Mouse (Mus musculus) skeletal muscle tissue, adult 2 months (tissue): ENCODE measurements at regions not wholly inside any gene's neighbourhood (a gene's known extent, or its start where the extent isn't known, plus 50 kb on each side); places are given as distances from the start of the nearest gene placed in this dataset.

ENCODE experiments used
- DNase-seq: peaks from one replicate; pipeline ENCODE4 v3.0.0-alpha.2; 2012; ENCODE audit warnings: low read depth, low spot score

DNA sequence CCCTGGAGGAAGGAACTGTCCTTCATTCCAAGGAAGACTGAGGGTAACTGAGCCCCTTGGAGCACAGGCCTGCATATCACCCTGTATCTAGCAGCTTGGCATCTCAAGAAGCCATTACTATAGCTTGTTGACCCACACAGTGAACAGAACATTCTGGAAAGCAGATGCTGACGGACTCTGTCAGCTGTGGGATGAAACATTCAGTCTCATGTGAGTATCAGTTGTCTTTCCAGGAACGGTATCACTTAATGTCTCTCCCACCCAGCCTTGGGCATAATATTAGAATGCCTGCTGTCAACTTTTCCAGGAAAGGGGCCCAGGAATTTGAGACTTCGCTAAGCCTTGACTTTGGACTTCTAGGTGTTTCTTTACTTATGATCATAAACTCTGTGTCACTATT is 76.3 kb upstream of the Egln3 start:
- DNase-seq = peak; percentile 16

DNA sequence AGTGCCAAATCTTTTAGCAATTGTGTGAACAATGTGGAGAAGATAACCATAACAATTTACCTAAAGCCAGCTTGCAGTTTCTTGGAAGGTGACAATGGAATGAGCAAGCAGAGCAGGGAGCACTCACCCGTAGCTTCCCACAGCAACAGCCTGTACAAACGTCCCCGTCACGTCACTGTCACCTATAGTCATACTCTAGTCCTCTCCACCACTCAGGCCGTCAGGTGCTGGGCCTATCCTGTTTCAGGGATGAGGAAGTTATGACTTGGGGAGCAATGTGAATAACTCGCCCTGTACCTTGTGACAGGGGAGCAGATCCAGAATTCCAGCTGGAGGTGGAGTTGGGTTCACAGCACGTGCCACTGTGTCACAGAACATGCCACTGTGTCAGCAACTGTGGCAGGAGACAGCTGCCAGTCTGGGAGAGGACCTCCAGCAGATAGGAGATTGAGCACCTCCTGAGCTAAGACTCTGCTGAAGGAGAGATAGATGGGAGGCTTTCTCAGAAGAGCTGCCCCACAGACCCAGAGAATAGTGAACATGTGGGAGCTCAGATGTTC is 73.4 kb upstream of the Egln3 start:
- no peak for DNase-seq

DNA sequence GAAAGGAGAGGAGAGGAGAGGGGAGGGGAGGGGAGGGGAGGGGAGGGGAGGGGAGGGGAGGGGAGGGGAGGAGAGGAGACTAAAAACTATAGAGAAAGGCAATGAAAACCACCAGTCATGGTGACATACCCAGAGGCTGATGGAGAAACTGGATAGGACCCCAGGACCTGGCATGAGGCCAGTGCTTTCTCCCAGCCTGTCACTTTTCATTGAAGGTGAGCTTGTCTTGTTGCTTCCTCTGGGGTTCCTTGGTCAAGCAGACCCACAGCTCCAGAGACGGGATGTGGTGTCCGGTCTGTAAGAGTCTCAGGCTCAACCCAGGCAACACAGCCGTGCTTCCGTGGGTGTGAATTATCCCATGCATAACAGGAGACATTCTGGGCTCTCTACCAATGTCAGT is 69.8 kb upstream of the Egln3 start:
- no peak for DNase-seq

DNA sequence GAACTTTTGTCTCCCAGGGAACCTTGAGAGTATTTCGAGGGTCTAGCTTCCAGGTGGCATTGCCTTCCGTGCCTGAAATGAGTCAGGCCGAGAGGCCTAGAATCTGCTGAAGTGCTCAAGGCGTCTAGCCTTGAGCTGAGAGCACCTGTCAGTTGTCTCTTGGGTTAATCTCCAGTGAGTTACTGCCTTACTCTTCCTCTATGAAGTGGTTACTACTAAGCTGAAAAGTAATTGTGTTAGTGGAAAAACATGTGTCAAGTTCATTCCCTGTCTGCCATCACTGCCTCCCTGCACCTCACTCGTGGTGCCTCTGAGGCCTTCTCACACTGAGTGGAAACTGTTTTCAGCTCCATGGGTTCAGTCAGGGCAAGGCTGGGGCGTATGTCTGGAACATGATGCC is 69.0 kb upstream of the Egln3 start:
- DNase-seq = no peak

DNA sequence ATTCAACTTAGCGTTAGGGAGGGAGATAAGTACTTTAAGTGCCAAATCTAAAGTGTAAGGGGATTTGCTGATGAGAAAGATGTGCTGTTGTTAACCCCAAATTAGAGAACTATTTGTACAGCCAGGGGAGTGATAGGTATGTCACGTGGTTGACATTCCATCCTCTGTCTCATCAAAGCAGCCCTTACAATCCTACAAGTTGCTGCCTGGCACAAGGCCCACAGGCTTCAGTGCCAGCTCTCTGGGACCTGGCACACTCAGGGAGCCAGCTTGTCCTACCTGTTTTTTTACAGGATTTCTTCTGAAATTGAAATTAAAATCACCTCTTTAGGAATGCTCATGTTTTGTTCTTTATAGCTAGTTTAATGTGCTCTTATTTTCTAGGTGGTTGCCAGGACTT is 68.6 kb upstream of the Egln3 start:
- no peak for DNase-seq

DNA sequence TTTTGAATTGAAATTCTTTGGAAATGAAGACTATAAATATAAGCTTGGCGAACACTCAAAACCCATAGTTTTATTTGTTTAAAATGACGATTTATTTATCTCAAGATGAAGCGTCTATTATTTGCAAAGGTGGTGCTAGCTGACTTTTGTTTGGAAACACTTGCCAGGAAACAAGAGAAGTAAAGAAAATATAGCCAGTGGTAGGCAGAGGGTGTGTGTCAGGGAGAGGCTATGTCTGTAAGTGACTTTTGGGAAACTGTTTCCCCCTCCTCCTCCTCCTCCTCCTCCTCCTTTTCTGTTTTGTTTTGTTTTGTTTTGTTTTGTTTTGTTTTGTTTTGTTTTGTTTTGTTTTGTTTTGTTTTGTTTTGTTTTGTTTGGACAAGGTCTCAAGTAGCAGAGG is 62.2 kb upstream of the Egln3 start:
- DNase-seq = no peak

DNA sequence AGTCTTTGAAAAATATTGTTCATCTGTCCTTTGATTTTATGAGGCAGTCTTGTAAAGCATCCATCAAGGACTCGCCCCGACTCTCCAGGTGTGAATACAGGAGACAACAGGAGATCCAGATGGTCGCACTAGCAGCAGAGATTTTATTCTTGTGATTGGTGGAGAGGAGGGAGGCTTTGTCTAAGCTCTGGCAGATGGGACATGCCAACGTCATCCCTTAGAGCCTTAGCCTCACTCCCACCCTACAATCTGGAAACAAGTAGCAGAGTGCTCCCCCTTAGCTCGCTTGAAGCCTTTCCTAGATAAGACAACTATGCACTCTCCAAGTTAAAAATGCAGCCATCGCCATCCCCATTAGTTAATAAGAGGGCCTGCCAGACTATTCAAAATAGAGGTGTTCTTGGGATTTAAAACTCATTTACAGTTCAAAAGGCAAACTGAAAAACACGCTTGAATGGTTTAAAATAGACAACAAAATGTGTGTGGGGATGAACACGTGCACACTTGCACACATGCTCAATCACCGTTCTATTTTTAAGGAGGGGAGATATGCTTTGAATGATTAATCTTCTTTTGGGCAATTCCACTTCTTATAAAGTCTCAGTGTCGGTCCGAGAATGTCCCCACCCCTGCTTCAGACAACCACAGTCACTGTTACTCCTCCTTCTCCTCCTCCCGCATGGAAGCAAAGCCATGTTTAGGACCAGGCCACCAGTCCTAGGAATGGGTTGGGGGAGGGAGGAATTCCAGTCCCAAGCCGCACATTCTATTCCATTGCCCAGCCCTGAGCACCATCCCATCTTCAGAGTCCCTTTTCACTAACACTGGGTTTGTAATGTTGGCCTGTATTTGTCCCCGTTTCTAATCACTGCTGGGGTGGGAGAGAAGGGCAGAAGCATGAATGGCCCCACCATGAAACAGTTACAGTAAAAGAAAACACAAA is 61.5 kb upstream of the Egln3 start:
- no peak for DNase-seq

DNA sequence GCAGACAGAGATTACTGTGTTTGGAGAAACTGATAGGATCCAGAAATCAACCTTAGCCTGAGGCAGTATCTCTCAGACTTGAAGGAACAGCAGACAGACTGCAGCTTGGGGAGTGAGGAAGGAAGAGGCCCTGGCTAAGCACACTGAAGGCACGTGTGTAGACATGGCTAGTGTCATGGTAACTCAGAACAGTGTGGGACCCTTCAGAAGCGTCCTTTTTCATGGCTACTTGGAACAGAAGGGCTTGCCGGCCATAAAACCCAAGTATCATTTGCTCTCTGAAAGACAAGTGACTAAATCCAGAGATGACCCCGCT is 60.7 kb upstream of the Egln3 start:
- no peak for DNase-seq

DNA sequence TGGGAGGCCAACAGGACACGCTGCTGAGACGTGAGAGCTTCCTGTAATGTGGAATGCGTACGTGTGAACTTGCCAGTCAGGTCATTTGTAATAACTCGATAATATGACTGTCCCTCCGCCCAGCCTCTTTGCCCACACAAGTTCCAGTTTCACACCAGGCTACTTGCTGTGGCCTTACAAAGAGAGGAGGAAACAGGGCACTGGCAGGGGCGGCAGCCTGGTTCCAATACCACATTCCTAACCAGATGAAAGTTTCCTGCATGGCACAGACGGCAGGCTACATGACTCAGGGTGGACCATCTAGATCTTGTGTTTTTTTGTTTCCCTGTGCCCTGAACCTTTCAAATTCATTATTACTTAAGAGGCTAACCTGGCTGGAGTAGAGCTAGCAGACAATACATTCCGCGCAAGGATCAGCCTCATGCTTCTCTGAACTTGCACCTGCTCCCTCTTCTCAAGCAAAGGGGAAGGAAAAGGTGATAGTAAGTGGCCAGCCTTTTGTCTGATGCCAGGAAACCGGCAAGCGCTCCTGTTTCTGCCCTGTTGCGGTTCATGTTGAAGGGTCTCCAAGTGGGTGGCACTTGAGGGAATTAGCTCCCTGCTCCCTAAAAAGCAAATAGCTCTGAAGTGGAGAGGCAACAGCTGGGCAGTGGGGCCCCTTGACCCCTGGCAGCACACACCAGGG is 60.2 kb upstream of the Egln3 start:
- DNase-seq = no peak

DNA sequence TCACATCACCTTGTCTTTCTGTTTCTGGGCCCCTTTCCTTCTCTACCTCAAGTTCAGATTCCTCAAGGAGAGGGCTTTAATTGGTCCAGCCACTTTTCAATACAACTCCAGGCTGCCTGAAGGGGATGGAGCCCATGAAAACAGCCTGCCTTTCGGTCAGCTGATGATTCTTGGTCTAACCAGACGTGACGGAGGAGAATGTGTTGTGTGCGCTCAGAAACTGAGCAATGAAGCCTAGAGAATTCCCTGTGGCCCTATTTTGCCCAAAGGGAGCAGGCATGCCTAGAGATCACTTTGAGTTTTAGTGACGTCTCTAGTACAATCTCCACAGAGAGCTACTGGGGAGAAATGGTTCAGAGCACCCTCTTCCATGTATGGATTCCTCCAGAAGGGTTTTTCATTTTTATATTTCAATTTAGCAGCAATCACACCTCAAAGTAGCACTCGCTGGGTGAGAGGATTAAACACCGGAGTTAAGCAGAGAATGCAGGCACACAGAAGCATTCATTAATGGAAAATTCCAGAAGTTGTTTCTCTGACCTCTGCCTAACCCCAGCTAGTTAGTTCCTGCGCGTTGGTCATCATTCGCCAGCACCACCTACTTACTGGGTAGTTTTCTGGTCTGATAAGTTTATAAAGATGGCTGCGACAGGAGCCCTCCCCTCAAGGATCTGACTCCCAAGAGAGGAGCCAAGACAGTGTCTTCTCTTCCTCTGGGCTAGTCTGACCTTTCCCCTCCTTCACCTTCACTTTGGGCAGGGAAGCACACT is 58.8 kb upstream of the Egln3 start:
- DNase-seq = no peak

DNA sequence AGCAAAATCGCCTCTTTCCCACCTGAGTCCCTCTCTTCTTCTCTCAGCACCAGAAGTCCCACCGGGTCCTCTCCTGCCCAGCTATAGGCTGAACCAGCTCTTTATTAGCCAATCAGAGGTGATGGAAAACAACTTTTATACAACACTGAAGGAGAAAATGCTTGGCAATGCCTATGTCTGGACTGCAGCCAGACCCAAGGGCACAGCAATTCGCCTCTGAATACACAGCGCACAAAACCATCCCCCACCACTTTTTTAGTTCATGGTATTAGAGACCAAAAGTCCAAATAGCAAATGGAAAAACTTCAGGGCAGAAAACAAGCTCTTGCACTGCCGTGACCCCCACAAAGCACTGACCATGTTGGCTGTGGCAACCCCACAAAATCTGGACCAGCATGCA is 57.8 kb upstream of the Egln3 start:
- no peak for DNase-seq

DNA sequence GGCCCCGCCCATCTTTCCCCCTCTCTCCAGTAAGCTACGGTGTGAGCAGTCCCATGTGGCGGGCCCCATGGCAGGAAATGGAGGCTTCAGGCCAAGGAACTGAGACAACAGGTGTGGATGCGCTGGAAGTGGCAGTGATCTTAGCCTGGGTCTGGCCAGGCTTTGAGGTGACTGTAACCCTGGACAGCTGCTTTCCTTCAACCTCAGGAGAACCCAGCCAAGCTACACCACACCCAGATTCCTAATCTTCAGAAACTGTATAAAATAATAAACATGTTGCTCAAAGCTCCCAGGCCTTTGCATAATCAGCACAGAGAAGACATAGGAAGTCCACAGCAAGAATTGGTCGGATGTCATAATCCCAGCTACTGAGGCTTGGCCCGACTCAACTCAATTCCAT is 56.8 kb upstream of the Egln3 start:
- DNase-seq = no peak

DNA sequence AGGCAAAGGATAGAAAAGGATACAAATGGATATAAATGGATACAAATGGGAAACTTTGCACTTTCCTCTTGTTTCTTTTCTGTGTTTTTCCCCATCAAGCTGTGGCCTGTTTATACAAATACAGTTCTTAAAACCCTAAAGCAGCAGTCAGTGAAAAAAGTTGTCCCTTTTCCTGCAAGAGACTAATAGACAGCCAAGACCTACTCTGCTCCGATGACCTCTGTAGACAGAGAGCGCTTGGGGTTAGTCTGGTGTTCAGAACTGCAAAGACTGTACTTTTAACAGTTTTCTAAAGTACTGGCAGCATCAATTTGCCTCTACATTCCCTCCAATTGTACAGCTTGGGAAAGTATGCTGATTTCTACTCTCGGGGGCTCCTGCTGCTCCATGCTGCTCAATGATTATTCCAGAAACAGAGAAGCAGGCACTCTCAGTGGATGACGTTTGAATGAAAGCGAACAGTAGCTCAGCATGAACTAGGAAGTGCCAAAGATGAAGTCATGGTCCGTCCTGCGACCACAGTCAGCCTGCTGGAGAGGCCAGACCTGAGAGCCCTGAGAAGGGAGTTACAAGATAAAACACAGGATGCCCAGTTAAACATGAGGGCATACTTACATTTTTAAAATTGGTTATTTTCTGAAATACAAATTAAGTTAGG is 54.2 kb upstream of the Egln3 start:
- no peak for DNase-seq

DNA sequence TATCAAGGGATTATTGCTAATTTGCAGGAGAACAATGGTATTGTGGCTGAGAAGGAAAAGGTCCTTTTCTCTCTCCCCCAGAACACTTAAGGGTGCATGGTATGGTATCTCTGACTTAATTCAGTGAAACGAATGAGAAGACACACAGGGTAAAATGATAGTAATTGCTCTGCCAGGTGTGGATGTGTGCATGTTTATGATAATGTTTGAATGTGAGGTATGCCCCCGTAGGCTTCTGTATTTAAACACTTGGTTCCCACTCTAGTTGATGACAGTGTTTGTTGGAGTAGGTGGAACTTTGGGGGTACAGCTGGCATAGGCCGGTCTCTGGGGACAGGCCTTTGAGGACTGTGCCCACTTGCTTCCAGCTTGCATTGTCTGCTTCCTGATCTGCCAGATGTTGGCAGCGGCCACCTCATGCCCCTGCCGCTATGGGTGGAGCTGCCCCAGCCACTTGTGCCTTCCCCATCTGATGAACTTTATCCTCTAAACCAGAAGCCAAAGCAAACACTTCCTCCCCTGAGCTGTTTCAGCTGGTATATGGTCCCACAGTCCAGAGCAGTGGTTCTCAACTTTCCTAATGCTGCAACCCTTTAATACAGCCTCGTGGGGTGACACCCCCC is 53.0 kb upstream of the Egln3 start:
- DNase-seq = no peak
